Mouse (Mus musculus): ENCODE results near the gene Ndel1. TPM values are rescaled to one million over a fixed set of nuclear protein-coding genes. Genes with fewer than 3 reads are reported as not detected.
A peak's percentile ranks its signal among the peaks of the same experiment; 100 is the strongest.

Gene Ndel1
- total and polyA plus RNA-seq, 2 experiments from 2014 or later, result 96.2 to 105 TPM

DNA sequence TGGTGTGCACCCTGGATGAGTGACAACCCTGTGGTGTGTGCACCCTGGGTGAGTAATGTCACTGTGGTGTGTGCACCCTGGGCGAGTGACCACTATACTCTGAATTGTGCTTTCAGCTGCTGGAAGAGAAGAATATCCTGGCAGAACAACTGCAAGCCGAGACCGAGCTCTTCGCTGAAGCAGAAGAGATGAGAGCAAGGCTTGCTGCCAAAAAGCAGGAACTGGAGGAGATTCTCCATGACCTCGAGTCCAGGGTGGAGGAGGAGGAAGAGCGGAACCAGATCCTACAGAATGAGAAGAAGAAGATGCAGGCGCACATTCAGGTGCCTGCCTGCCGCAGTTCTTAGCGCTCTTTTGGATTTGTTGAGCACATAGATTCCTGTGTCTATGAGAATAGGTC lies 84.4 kb downstream of the Ndel1 start:
- H3K9me3 ChIP-seq (ENCODE audit: low read length), result no peaks in the 10 kb centered on the region
- no peak for DNase-seq (ENCODE audit: low spot score)
- no peak overlapping the region for H3K4me2 ChIP-seq (ENCODE audit: low read depth, low read length)
- H3K27ac ChIP-seq, result no peak overlapping the region
- no peaks in the 10 kb centered on the region for H3K27me3 ChIP-seq (ENCODE audit: insufficient read depth, low read length)
- H3K4me1 ChIP-seq (ENCODE audit: insufficient read depth, low read length), result no peaks in the 10 kb centered on the region
- TF ChIP-seq CTCF (IDR thresholded peaks at IDR 0.05; ENCODE audit: low read depth), result no peak
- WGBS, result 80% methylated on average over 9 of the region's 9 CpGs
- peaks cover 86% of the 10 kb centered on the region for H3K36me3 ChIP-seq (ENCODE audit: insufficient read depth, low read length)
- no peak overlapping the region for H3K4me3 ChIP-seq (ENCODE audit: low read length)
- H3K9ac ChIP-seq (replicated peaks; ENCODE audit: low read length), result no peak overlapping the region
- no peak for ATAC-seq

DNA sequence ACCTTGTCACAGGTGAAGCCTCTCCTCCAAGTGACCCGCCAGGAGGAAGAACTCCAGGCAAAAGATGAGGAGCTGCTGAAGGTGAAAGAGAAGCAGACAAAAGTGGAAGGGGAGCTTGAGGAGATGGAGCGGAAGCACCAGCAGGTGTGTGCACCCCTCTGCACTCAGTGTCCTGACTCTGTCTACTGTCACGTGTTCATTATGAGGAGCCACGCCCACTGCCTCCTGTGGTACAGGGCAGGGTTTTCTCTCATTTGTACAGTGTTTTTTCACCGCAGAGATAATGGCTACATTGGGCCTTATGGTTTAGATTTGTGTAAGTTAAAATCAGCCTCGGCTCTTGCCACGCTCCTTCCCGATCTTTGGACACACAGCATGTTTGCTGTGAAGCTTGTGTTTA lies 85.8 kb downstream of the Ndel1 start:
- no peak for TF ChIP-seq CTCF (IDR thresholded peaks at IDR 0.05; ENCODE audit: low read depth)
- ATAC-seq (no peak), DNase-seq (ENCODE audit: low spot score) (no peak)
- Histone ChIP-seq H3K4me2 (ENCODE audit: low read depth, low read length) (no peak overlapping the region), H3K4me1 (ENCODE audit: insufficient read depth, low read length) (no peaks in the 10 kb centered on the region), H3K9ac (replicated peaks; ENCODE audit: low read length) (no peak overlapping the region), H3K27ac (no peak overlapping the region), H3K9me3 (ENCODE audit: low read length) (no peaks in the 10 kb centered on the region), H3K4me3 (ENCODE audit: low read length) (no peak overlapping the region), H3K27me3 (ENCODE audit: insufficient read depth, low read length) (no peaks in the 10 kb centered on the region), H3K36me3 (ENCODE audit: insufficient read depth, low read length) (peaks cover 75% of the 10 kb centered on the region)
- WGBS, result 85% methylated on average over 8 of the region's 8 CpGs

- H3K4me2 ChIP-seq (ENCODE audit: low read depth, low read length), result no peak overlapping the region
- no peaks in the 10 kb centered on the region for H3K27me3 ChIP-seq (ENCODE audit: insufficient read depth, low read length)
- no peaks in the 10 kb centered on the region for H3K4me1 ChIP-seq (ENCODE audit: insufficient read depth, low read length)
- H3K4me3 ChIP-seq (ENCODE audit: low read length), result no peak overlapping the region
- 92% methylated on average over 9 of the region's 9 CpGs for WGBS
- no peak overlapping the region for H3K27ac ChIP-seq
- DNase-seq (ENCODE audit: low spot score) (no peak), ATAC-seq (no peak)
- H3K9me3 ChIP-seq (ENCODE audit: low read length), result no peaks in the 10 kb centered on the region
- no peak overlapping the region for H3K9ac ChIP-seq (replicated peaks; ENCODE audit: low read length)
- H3K36me3 ChIP-seq (ENCODE audit: insufficient read depth, low read length), result peaks cover 44% of the 10 kb centered on the region
- no peak for TF ChIP-seq CTCF (IDR thresholded peaks at IDR 0.05; ENCODE audit: low read depth)
These were observed 89.3 kb downstream of the Ndel1 start for GRCm38 (mm10) chr11:68782336-68782735.

- peaks cover 40% of the 10 kb centered on the region for H3K36me3 ChIP-seq (ENCODE audit: insufficient read depth, low read length)
- WGBS, result 78% methylated on average over 14 of the region's 14 CpGs
- H3K4me1 ChIP-seq (ENCODE audit: insufficient read depth, low read length), result no peaks in the 10 kb centered on the region
- TF ChIP-seq CTCF (IDR thresholded peaks at IDR 0.05; ENCODE audit: low read depth), result no peak
- peak overlapping the region; percentile 45; the same call in 1 of the 2 replicates for H3K27ac ChIP-seq
- no peaks in the 10 kb centered on the region for H3K27me3 ChIP-seq (ENCODE audit: insufficient read depth, low read length)
- H3K9me3 ChIP-seq (ENCODE audit: low read length), result no peaks in the 10 kb centered on the region
- no peak overlapping the region for H3K4me3 ChIP-seq (ENCODE audit: low read length)
- DNase-seq (ENCODE audit: low spot score) (no peak), ATAC-seq (no peak)
- H3K9ac ChIP-seq (replicated peaks; ENCODE audit: low read length), result no peak overlapping the region
- H3K4me2 ChIP-seq (ENCODE audit: low read depth, low read length), result no peak overlapping the region
These were observed 91.1 kb downstream of the Ndel1 start for GRCm38 (mm10) chr11:68780466-68781114.

DNA sequence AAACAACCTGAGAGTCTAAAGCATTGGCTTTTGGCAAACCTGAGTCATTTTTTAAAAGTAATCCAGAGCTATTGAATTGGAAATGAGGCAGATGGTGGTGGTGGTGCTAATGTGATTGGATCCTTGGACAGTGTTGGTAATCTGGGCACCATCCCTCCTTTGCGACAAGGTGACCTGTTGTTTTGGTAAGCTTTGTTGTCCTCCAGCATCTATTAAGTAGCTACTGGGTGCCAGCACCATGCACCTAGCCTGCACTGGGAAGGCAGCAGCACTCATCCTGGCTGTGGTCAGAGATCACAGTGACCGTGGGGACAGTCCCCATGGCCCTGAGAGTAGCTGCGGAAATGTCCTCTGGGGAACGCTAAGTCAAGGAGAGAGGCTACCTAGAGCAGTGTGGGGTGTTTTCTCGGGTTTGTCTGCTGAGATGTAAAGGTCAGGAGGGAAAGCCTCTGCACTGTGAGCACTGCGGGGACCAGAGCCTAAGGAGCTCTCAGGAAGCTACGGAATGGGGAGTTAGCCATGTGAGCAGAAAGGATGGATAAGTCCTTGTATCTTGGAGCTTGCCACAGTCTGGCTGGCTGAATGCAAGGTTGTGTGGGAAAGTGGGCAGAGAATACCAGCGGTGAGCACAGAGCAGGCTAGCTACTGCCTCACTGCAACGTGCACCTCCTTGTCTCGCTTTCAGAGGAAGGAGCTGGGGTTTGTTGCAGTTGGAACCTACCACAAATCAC lies 91.8 kb downstream of the Ndel1 start:
- Histone ChIP-seq H3K27ac (peak overlapping the region; percentile 45; the same call in 1 of the 2 replicates), H3K36me3 (ENCODE audit: insufficient read depth, low read length) (peaks cover 39% of the 10 kb centered on the region)
- whole genome bisulfite sequencing, result 82% methylated on average over 10 of the region's 10 CpGs

DNA sequence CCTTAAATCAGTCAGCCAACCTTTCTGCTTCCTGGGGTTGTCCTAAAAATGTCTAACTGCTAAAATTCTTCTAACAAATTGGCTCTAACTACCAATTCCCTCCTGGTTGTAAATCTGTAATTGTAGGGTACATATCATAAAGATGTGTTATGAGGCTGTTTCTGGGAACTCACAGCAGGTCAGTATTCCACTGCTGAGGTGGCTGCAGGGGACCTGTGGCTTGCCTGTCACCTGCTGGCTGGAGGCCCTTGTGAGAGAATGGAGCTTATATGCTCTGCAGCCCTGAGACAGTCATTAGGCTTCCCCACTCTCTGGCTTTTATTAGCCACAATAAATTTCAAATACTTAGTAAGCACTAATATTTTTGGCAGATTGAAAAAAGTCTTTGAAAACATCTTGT lies 92.8 kb downstream of the Ndel1 start:
- Histone ChIP-seq H3K4me1 (ENCODE audit: insufficient read depth, low read length) (no peaks in the 10 kb centered on the region), H3K27me3 (ENCODE audit: insufficient read depth, low read length) (no peaks in the 10 kb centered on the region), H3K27ac (no peak overlapping the region), H3K9ac (replicated peaks; ENCODE audit: low read length) (no peak overlapping the region), H3K4me2 (ENCODE audit: low read depth, low read length) (no peak overlapping the region), H3K36me3 (ENCODE audit: insufficient read depth, low read length) (peaks cover 34% of the 10 kb centered on the region), H3K4me3 (ENCODE audit: low read length) (no peak overlapping the region), H3K9me3 (ENCODE audit: low read length) (no peaks in the 10 kb centered on the region)
- DNase-seq (ENCODE audit: low spot score), result no peak
- no peak for ATAC-seq
- no peak for TF ChIP-seq CTCF (IDR thresholded peaks at IDR 0.05; ENCODE audit: low read depth)

More for the DNA sequence above, 91.8 kb downstream of the Ndel1 start:
- no peak for ATAC-seq
- H3K9ac ChIP-seq (replicated peaks; ENCODE audit: low read length), result no peak overlapping the region
- no peak overlapping the region for H3K4me3 ChIP-seq (ENCODE audit: low read length)
- no peak overlapping the region for H3K4me2 ChIP-seq (ENCODE audit: low read depth, low read length)
- no peak for DNase-seq (ENCODE audit: low spot score)
- no peaks in the 10 kb centered on the region for H3K27me3 ChIP-seq (ENCODE audit: insufficient read depth, low read length)
- TF ChIP-seq CTCF (IDR thresholded peaks at IDR 0.05; ENCODE audit: low read depth), result no peak
- H3K9me3 ChIP-seq (ENCODE audit: low read length), result no peaks in the 10 kb centered on the region
- H3K4me1 ChIP-seq (ENCODE audit: insufficient read depth, low read length), result no peaks in the 10 kb centered on the region

GRCm38 (mm10) chr11:68777933-68778332 lies 93.7 kb downstream of the Ndel1 start:
- no peak for ATAC-seq
- Histone ChIP-seq H3K27me3 (ENCODE audit: insufficient read depth, low read length) (no peaks in the 10 kb centered on the region), H3K27ac (no peak overlapping the region), H3K4me1 (ENCODE audit: insufficient read depth, low read length) (no peaks in the 10 kb centered on the region), H3K9me3 (ENCODE audit: low read length) (no peaks in the 10 kb centered on the region), H3K4me2 (ENCODE audit: low read depth, low read length) (no peak overlapping the region), H3K36me3 (ENCODE audit: insufficient read depth, low read length) (peaks cover 34% of the 10 kb centered on the region), H3K4me3 (ENCODE audit: low read length) (no peak overlapping the region), H3K9ac (replicated peaks; ENCODE audit: low read length) (no peak overlapping the region)
- DNase-seq (ENCODE audit: low spot score), result no peak
- TF ChIP-seq CTCF (IDR thresholded peaks at IDR 0.05; ENCODE audit: low read depth), result no peak
- 80% methylated on average over 11 of the region's 11 CpGs for WGBS
